Mouse (Mus musculus): ENCODE data around the gene Lmo1. TPM values are rescaled to one million over a fixed set of nuclear protein-coding genes. Genes with fewer than 3 reads are reported as not detected.
"Not testable (repeated sequence)": the region's sequence is repeated elsewhere in the genome, so short reads cannot be mapped to it uniquely, and the experiment has no call there.

Gene Lmo1
- polyA plus RNA-seq, 1 experiment from 2014 or later: 124 TPM

GRCm38 (mm10) chr7:109104894-109105293 is 70.1 kb downstream of the Lmo1 start:
- Histone ChIP-seq H3K36me3 (ENCODE audit: control insufficient read depth, insufficient read depth, low read length) (no peaks in the 10 kb centered on the region), H3K4me3 (ENCODE audit: low read depth, low read length) (no peak overlapping the region), H3K4me1 (ENCODE audit: control insufficient read depth, insufficient read depth, low read length) (no peaks in the 10 kb centered on the region), H3K27ac (ENCODE audit: low read depth, low read length) (no peak overlapping the region), H3K9me3 (ENCODE audit: control insufficient read depth, low read length) (no peaks in the 10 kb centered on the region), H3K27me3 (ENCODE audit: control insufficient read depth, insufficient read depth, low read length) (no peaks in the 10 kb centered on the region), H3K4me2 (no peak overlapping the region), H3K9ac (ENCODE audit: low read length) (no peak overlapping the region)
- 88% methylated on average over 1 of the region's 1 CpGs for WGBS
- DNase-seq (ENCODE audit: low spot score, missing footprints) (no peak), ATAC-seq (ENCODE audit: low FRiP score) (no peak)

DNA sequence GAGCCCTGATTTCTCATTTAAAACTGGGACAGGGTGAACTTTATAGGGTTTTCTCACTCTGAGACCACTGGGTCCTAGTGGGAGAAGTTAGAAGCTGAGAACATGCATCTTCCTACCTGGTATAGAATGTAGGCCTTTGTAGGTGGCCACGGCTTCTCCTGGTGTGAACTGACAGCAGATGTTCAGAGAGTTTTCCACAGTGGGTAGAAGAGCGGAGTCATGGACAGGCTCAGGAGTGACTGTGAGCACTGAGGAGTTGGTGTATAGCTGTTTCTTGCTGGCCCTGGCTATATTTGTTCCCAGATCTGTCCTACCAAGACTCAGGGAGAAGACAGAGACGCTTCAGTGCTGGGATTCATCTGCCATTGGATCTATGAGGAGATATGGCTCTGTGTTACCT is 73.8 kb downstream of the Lmo1 start:
- Histone ChIP-seq H3K9me3 (ENCODE audit: control insufficient read depth, low read length) (no peaks in the 10 kb centered on the region), H3K9ac (ENCODE audit: low read length) (no peak overlapping the region), H3K36me3 (ENCODE audit: control insufficient read depth, insufficient read depth, low read length) (no peaks in the 10 kb centered on the region), H3K27ac (ENCODE audit: low read depth, low read length) (no peak overlapping the region), H3K4me2 (no peak overlapping the region), H3K4me1 (ENCODE audit: control insufficient read depth, insufficient read depth, low read length) (no peaks in the 10 kb centered on the region), H3K27me3 (ENCODE audit: control insufficient read depth, insufficient read depth, low read length) (no peaks in the 10 kb centered on the region), H3K4me3 (ENCODE audit: low read depth, low read length) (no peak overlapping the region)
- DNase-seq (ENCODE audit: low spot score, missing footprints): no peak
- WGBS: 86% methylated on average over 3 of the region's 3 CpGs
- ATAC-seq (ENCODE audit: low FRiP score): no peak

- no peak overlapping the region for H3K27ac ChIP-seq (ENCODE audit: low read depth, low read length)
These were observed 76.6 kb downstream of the Lmo1 start for GRCm38 (mm10) chr7:109098145-109099018.

DNA sequence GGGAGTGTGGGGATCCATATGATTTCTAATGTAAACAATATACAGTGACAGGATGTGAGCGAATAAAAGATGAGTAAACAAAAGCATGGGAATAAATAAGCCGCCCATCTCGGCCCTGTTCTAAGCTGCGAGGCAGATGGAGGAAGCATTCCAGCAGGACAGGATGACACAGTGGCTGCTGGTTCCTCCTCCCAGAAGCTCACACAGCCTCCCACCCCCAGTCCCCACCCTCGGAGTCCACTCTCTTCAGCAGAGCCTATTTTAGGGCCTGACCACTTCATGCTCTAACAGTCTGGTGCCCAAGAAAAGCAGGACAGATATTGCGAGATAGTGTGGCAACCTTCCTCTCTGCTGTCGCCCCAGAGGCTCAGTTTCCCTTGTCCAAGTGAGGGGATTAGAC is 77.8 kb downstream of the Lmo1 start:
- Histone ChIP-seq H3K9ac (ENCODE audit: low read length) (no peak overlapping the region), H3K9me3 (ENCODE audit: control insufficient read depth, low read length) (no peaks in the 10 kb centered on the region), H3K27ac (ENCODE audit: low read depth, low read length) (no peak overlapping the region), H3K36me3 (ENCODE audit: control insufficient read depth, insufficient read depth, low read length) (no peaks in the 10 kb centered on the region), H3K4me1 (ENCODE audit: control insufficient read depth, insufficient read depth, low read length) (no peaks in the 10 kb centered on the region), H3K4me2 (no peak overlapping the region), H3K4me3 (ENCODE audit: low read depth, low read length) (no peak overlapping the region), H3K27me3 (ENCODE audit: control insufficient read depth, insufficient read depth, low read length) (no peaks in the 10 kb centered on the region)
- 80% methylated on average over 7 of the region's 7 CpGs for WGBS
- no peak for DNase-seq (ENCODE audit: low spot score, missing footprints)
- no peak for ATAC-seq (ENCODE audit: low FRiP score)

More at GRCm38 (mm10) chr7:109098145-109099018, 76.6 kb downstream of the Lmo1 start:
- no peak overlapping the region for H3K4me3 ChIP-seq (ENCODE audit: low read depth, low read length)
- H3K4me1 ChIP-seq (ENCODE audit: control insufficient read depth, insufficient read depth, low read length): no peaks in the 10 kb centered on the region
- ATAC-seq (ENCODE audit: low FRiP score): peak; percentile 74
- no peak overlapping the region for H3K4me2 ChIP-seq
- no peaks in the 10 kb centered on the region for H3K27me3 ChIP-seq (ENCODE audit: control insufficient read depth, insufficient read depth, low read length)
- no peak overlapping the region for H3K9ac ChIP-seq (ENCODE audit: low read length)
- H3K9me3 ChIP-seq (ENCODE audit: control insufficient read depth, low read length): no peaks in the 10 kb centered on the region
- H3K36me3 ChIP-seq (ENCODE audit: control insufficient read depth, insufficient read depth, low read length): no peaks in the 10 kb centered on the region
- DNase-seq (ENCODE audit: low spot score, missing footprints): peak; percentile 87
- 25% methylated on average over 6 of the region's 6 CpGs for WGBS

DNA sequence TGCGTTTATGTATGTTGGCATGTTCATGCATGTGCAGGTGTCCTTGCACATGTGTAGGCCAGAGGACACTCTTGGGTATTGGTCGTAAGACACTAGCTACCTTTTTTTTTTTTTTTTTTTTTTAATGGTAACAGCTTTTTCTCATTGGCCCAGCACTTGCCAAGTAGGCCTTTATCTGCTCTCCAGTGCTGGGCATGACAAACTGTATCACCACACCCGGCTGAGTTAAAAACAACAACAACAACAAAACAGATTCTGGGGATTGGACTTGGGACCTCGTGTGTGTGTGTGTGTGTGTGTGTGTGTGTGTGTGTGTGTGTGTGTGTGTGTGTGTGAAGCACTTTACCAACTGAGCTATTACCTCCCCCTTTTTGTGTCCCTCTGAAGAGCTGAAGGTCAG is 78.4 kb downstream of the Lmo1 start:
- Histone ChIP-seq H3K9ac (ENCODE audit: low read length) (no peak overlapping the region), H3K9me3 (ENCODE audit: control insufficient read depth, low read length) (no peaks in the 10 kb centered on the region), H3K36me3 (ENCODE audit: control insufficient read depth, insufficient read depth, low read length) (no peaks in the 10 kb centered on the region), H3K4me2 (no peak overlapping the region), H3K4me1 (ENCODE audit: control insufficient read depth, insufficient read depth, low read length) (no peaks in the 10 kb centered on the region), H3K27ac (ENCODE audit: low read depth, low read length) (no peak overlapping the region), H3K4me3 (ENCODE audit: low read depth, low read length) (no peak overlapping the region), H3K27me3 (ENCODE audit: control insufficient read depth, insufficient read depth, low read length) (no peaks in the 10 kb centered on the region)
- DNase-seq (ENCODE audit: low spot score, missing footprints) (no peak), ATAC-seq (ENCODE audit: low FRiP score) (no peak)
- WGBS: 81% methylated on average over 4 of the region's 4 CpGs

DNA sequence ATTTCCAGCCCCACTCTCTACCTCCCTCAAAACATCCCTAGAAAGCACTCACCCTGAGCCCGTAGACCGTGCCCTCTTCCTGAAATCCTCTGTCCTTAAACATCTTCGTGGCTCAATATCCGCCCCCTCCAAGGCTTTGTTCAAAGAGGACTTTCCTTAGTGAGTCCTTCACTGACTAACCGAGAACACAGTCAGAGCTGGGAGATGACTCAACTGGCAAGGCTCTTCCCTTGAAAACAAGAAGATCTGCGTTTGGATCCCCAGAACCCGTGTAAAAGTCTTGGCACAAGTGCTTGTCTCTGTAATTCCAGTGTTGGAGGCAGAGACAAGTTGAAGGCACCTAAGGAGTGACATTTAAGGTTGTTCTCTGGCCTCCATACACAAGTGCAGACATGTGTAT is 80.7 kb downstream of the Lmo1 start:
- H3K36me3 ChIP-seq (ENCODE audit: control insufficient read depth, insufficient read depth, low read length): no peaks in the 10 kb centered on the region
- no peak overlapping the region for H3K4me2 ChIP-seq
- DNase-seq (ENCODE audit: low spot score, missing footprints) (no peak), ATAC-seq (ENCODE audit: low FRiP score) (no peak)
- H3K27ac ChIP-seq (ENCODE audit: low read depth, low read length): no peak overlapping the region
- H3K4me3 ChIP-seq (ENCODE audit: low read depth, low read length): no peak overlapping the region
- WGBS: no CpG with 5 or more reads among the region's 7 CpGs
- H3K4me1 ChIP-seq (ENCODE audit: control insufficient read depth, insufficient read depth, low read length): no peaks in the 10 kb centered on the region
- no peaks in the 10 kb centered on the region for H3K9me3 ChIP-seq (ENCODE audit: control insufficient read depth, low read length)
- H3K27me3 ChIP-seq (ENCODE audit: control insufficient read depth, insufficient read depth, low read length): no peaks in the 10 kb centered on the region
- H3K9ac ChIP-seq (ENCODE audit: low read length): no peak overlapping the region

DNA sequence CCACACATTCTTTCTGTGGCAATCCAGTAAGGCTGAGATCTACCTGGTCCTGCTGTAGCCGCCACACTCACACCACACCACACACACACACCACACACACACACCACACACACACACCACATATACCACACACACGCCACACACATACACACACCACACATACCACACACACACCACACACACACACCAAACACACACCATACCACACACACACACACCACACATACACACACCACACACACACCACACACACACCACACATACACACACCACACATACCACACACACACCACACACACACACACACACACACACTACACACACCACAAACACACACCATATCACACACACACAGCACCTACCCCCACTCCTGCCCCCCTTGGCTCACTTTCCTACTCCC is 83.7 kb downstream of the Lmo1 start:
- ATAC-seq (ENCODE audit: low FRiP score); H3K4me1 ChIP-seq (ENCODE audit: control insufficient read depth, insufficient read depth, low read length); H3K4me3 ChIP-seq (ENCODE audit: low read depth, low read length); H3K27me3 ChIP-seq (ENCODE audit: control insufficient read depth, insufficient read depth, low read length); H3K9ac ChIP-seq (ENCODE audit: low read length); H3K4me2 ChIP-seq; H3K9me3 ChIP-seq (ENCODE audit: control insufficient read depth, low read length); H3K27ac ChIP-seq (ENCODE audit: low read depth, low read length); H3K36me3 ChIP-seq (ENCODE audit: control insufficient read depth, insufficient read depth, low read length); DNase-seq (ENCODE audit: low spot score, missing footprints): not testable (repeated sequence)
- WGBS: no CpG with 5 or more reads among the region's 2 CpGs

Other genes starting within 250 kb of the Lmo1 start
- not detected in 2 replicates for gene Nlrp10, start 245.0 kb downstream of the Lmo1 start, polyA plus RNA-seq (2014; fragmentation: Nextera tagmentation; extraction: Ambion mirVana)
- gene Eif3f, start 240.8 kb downstream of the Lmo1 start, polyA plus RNA-seq (2014; fragmentation: Nextera tagmentation; extraction: Ambion mirVana): 73.0 and 85.0 TPM in 2 replicates
- 10.5 TPM in 2 replicates for gene Tub, start 224.9 kb downstream of the Lmo1 start, polyA plus RNA-seq (2014; fragmentation: Nextera tagmentation; extraction: Ambion mirVana)
- gene Ric3, start 91.9 kb downstream of the Lmo1 start, polyA plus RNA-seq (2014; fragmentation: Nextera tagmentation; extraction: Ambion mirVana): 21.3 and 22.7 TPM in 2 replicates

Measured in midbrain, embryonic 11.5 days (tissue).